Mouse (Mus musculus) lung, embryonic 14.5 days (tissue): ENCODE measurements around the gene Trpm7. TPM values are rescaled to one million over a fixed set of nuclear protein-coding genes. Genes with fewer than 3 reads are reported as not detected.

Source experiments
- ATAC-seq: fragments of 200-750 bp; cut with Nextera tagmentation; 2 replicates; pipeline ENCODE4 v1.8.0; 2017; ENCODE audit warnings: mild to moderate bottlenecking, moderate TSS enrichment, moderate library complexity; ENCODE audit not compliant: insufficient read depth
- DNase-seq: peaks from one replicate; pipeline ENCODE4 v3.0.0-alpha.2; 2015
- H3K27ac ChIP-seq: fragments of 300-500 bp; sonication (generic); 2 replicates; pipeline ENCODE4 v1.5.1; 2014; ENCODE audit warnings: low read depth, mild to moderate bottlenecking, moderate library complexity
- H3K27me3 ChIP-seq: fragments of 300-500 bp; sonication (generic); 2 replicates; pipeline ENCODE4 v1.6.1; 2014; ENCODE audit warnings: low read length, control low read depth; ENCODE audit not compliant: insufficient read depth
- H3K36me3 ChIP-seq: fragments of 300-500 bp; sonication (generic); 2 replicates; pipeline ENCODE4 v1.6.1; 2014; ENCODE audit warnings: control low read depth; ENCODE audit not compliant: insufficient read depth
- H3K4me1 ChIP-seq: fragments of 300-500 bp; sonication (generic); 2 replicates; pipeline ENCODE4 v1.6.1; 2014; ENCODE audit warnings: antibody characterized with exemption, control low read depth; ENCODE audit not compliant: insufficient read depth
- H3K4me2 ChIP-seq: fragments of 300-500 bp; sonication (generic); 2 replicates; pipeline ENCODE4 v1.6.1; 2014; ENCODE audit warnings: mild to moderate bottlenecking
- H3K4me3 ChIP-seq: fragments of 300-500 bp; sonication (generic); 2 replicates; pipeline ENCODE4 v1.5.1; 2014; ENCODE audit warnings: low read depth, low read length
- H3K9ac ChIP-seq: fragments of 300-500 bp; sonication (generic); 2 replicates; pipeline ENCODE4 v1.6.1; 2014
- H3K9me3 ChIP-seq: fragments of 300-500 bp; sonication (generic); 2 replicates; pipeline ENCODE4 v1.6.1; 2016; ENCODE audit warnings: low read depth, low read length, control low read depth
- CTCF ChIP-seq: IDR thresholded peaks from 2 replicates; pipeline ENCODE4 v1.5.1; 2016; ENCODE audit warnings: antibody characterized with exemption, low read depth
- WGBS: fragments of 180-500 bp; shearing (Covaris S2); extraction: QIAGEN DNeasy Blood & Tissue Kit; methylation state at CpG from one replicate; pipeline ENCODE4 v1.1.7; 2014; 5-methylcytosine and 5-hydroxymethylcytosine counted together
- polyA plus RNA-seq: library from polyadenylated mRNA; unstranded; fragments of >200 nt; fragmentation: Nextera tagmentation; extraction: Ambion mirVana; gene quantifications from 2 replicates; pipeline ENCODE4 v1.2.1, GENCODE M21; 2014

Gene Trpm7
- polyA plus RNA-seq, 1 experiment from 2014 or later: 50.8 TPM

- peaks cover 57% of the 10 kb centered on the region for H3K36me3 ChIP-seq
These were observed 59.2 kb downstream of the Trpm7 start for GRCm38 (mm10) chr2:126816644-126817347.

GRCm38 (mm10) chr2:126815822-126816221, 60.2 kb downstream of the Trpm7 start:
- no peaks in the 10 kb centered on the region for H3K27me3 ChIP-seq
- no peak overlapping the region for H3K4me3 ChIP-seq
- H3K9ac ChIP-seq: no peak overlapping the region
- ATAC-seq (0 out of 2 replicates have a peak, but pooled peaks have one; percentile 38), DNase-seq (peak; percentile 8)
- no peak for TF ChIP-seq CTCF
- no peaks in the 10 kb centered on the region for H3K9me3 ChIP-seq
- no peak overlapping the region for H3K27ac ChIP-seq
- peaks cover 60% of the 10 kb centered on the region for H3K36me3 ChIP-seq
- H3K4me1 ChIP-seq: no peaks in the 10 kb centered on the region
- 31% methylated on average over 1 of the region's 1 CpGs for WGBS
- no peak overlapping the region for H3K4me2 ChIP-seq

More at GRCm38 (mm10) chr2:126816644-126817347, 59.2 kb downstream of the Trpm7 start:
- H3K27ac ChIP-seq: no peak overlapping the region
- H3K9me3 ChIP-seq: no peaks in the 10 kb centered on the region
- no peak overlapping the region for H3K9ac ChIP-seq
- H3K4me3 ChIP-seq: no peak overlapping the region
- no peak for DNase-seq
- ATAC-seq: no peak
- 84% methylated on average over 4 of the region's 4 CpGs for WGBS
- no peaks in the 10 kb centered on the region for H3K27me3 ChIP-seq
- TF ChIP-seq CTCF: no peak
- H3K4me2 ChIP-seq: no peak overlapping the region
- H3K4me1 ChIP-seq: no peaks in the 10 kb centered on the region

DNA sequence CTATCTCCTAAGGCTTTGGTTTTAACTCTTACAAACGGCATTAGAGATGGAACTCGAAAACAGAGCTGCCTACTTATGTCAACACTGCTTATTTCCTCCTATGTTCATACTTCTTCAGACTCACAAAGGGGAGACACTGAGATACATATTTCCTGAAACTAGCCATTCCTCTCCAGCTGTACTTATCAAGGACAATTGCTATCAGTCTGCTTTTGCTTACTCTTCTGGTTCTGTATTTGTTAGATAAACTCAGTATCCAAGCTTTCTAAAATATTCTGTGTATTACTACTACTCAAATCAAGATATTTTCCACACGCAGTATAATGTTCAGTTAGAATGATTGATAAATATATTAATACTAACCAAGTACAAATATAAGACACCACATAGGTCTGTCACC, 74.0 kb downstream of the Trpm7 start:
- Histone ChIP-seq H3K27ac (no peak overlapping the region), H3K4me1 (no peaks in the 10 kb centered on the region), H3K4me2 (no peak overlapping the region), H3K9me3 (no peaks in the 10 kb centered on the region), H3K27me3 (no peaks in the 10 kb centered on the region), H3K36me3 (peaks cover 65% of the 10 kb centered on the region), H3K9ac (no peak overlapping the region), H3K4me3 (no peak overlapping the region)
- no peak for TF ChIP-seq CTCF
- ATAC-seq (no peak), DNase-seq (no peak)
- 87% methylated on average over 3 of the region's 3 CpGs for WGBS

- ATAC-seq (no peak), DNase-seq (peak; percentile 27)
- Histone ChIP-seq H3K27ac (no peak overlapping the region), H3K4me1 (no peaks in the 10 kb centered on the region), H3K27me3 (no peaks in the 10 kb centered on the region), H3K9ac (no peak overlapping the region), H3K4me2 (no peak overlapping the region), H3K4me3 (no peak overlapping the region), H3K36me3 (peaks cover 61% of the 10 kb centered on the region), H3K9me3 (no peaks in the 10 kb centered on the region)
- WGBS: 79% methylated on average over 5 of the region's 5 CpGs
- TF ChIP-seq CTCF: no peak
These were observed 77.6 kb downstream of the Trpm7 start for GRCm38 (mm10) chr2:126798455-126798854.

- H3K9me3 ChIP-seq: no peaks in the 10 kb centered on the region
- peak; percentile 54 for TF ChIP-seq CTCF
- 78% methylated on average over 3 of the region's 3 CpGs for WGBS
- peak; percentile 13 for DNase-seq
- H3K9ac ChIP-seq: no peak overlapping the region
- H3K27me3 ChIP-seq: no peaks in the 10 kb centered on the region
- peaks cover 65% of the 10 kb centered on the region for H3K36me3 ChIP-seq
- H3K4me1 ChIP-seq: no peaks in the 10 kb centered on the region
- no peak overlapping the region for H3K4me2 ChIP-seq
- H3K27ac ChIP-seq: no peak overlapping the region
- no peak overlapping the region for H3K4me3 ChIP-seq
- no peak for ATAC-seq
These were observed 80.3 kb downstream of the Trpm7 start for GRCm38 (mm10) chr2:126795708-126796107.

- peaks cover 57% of the 10 kb centered on the region for H3K36me3 ChIP-seq
- no peaks in the 10 kb centered on the region for H3K4me1 ChIP-seq
- TF ChIP-seq CTCF: no peak
- no peak overlapping the region for H3K4me3 ChIP-seq
- 74% methylated on average over 5 of the region's 5 CpGs for WGBS
- no peak overlapping the region for H3K4me2 ChIP-seq
- DNase-seq (no peak), ATAC-seq (no peak)
- H3K9me3 ChIP-seq: no peaks in the 10 kb centered on the region
- H3K27me3 ChIP-seq: no peaks in the 10 kb centered on the region
- no peak overlapping the region for H3K9ac ChIP-seq
- H3K27ac ChIP-seq: no peak overlapping the region
These were observed 83.4 kb downstream of the Trpm7 start for GRCm38 (mm10) chr2:126792611-126793010.

DNA sequence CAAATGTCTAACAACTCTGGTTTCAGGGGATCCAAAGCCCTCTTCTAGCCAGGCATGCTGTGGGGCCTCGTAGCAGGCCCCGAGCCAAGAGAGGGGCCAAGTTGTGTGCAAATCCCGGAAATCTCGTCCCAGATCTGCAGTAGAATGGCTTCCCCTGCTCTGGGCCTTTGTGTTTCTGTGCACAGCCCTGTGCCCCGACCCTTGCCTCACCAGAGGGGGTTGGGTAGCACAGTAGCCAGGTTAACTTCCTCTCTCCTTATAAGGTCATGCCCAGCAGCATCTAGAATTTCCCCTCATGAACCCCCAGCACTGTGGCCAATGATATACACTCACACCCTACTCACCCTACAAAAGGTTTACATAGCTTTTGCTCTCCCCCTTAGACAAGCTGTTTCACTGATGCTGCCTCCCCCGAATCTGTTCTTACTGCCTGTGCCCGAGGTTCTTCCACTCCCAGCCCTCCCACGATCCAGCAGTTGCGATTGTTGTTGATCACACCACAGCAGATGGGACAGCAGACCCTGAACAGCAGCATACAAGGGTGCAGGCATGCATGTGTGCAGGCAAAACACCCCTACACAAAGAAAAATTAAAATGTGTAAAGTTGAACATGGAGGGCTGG, 88.2 kb downstream of the Trpm7 start:
- ATAC-seq (peak; percentile 77), DNase-seq (peak; percentile 53)
- TF ChIP-seq CTCF: no peak

More for the DNA sequence above, 88.2 kb downstream of the Trpm7 start:
- no peak overlapping the region for H3K4me2 ChIP-seq
- no peak overlapping the region for H3K9ac ChIP-seq
- no peaks in the 10 kb centered on the region for H3K4me1 ChIP-seq
- peaks cover 27% of the 10 kb centered on the region for H3K36me3 ChIP-seq
- WGBS: 34% methylated on average over 9 of the region's 9 CpGs
- H3K9me3 ChIP-seq: no peaks in the 10 kb centered on the region
- H3K4me3 ChIP-seq: no peak overlapping the region
- H3K27me3 ChIP-seq: no peaks in the 10 kb centered on the region
- H3K27ac ChIP-seq: peak overlapping the region; percentile 58
